In genomic region chr2:28209653-28210052, GRCm38 (mm10) we compare ENCODE assay signal across 22 mouse cellular contexts. TPM values are rescaled to one million over a fixed set of nuclear protein-coding genes. Genes with fewer than 3 reads are reported as not detected.
DNase-seq lines count a peak whose midpoint lies in the region; ATAC-seq and TF ChIP-seq lines count a peak whose summit lies in the region.
"Had no signal": no experiment of that assay in that cellular context is flagged by ENCODE, and none has a peak within 500 bp of the region (broad histone marks: within the 10 kb centered on the region; RNA-seq: fewer than 3 reads in every experiment).

No protein-coding gene starts in this region.

- H3K9ac ChIP-seq in hindbrain, embryonic 13.5 days: peak overlapping the region; percentile 53
- H3K9ac ChIP-seq: embryonic facial prominence, embryonic 12.5 days; forebrain, embryonic 15.5 days; heart, embryonic 12.5 days; limb, embryonic 13.5 days; liver, embryonic 13.5 days; lung, embryonic 14.5 days had no signal

- peak overlapping the region; percentile 96; the same call in 1 of the 2 replicates for H3K4me2 ChIP-seq in hindbrain, embryonic 13.5 days
- H3K4me2 ChIP-seq: embryonic facial prominence, embryonic 12.5 days; forebrain, embryonic 15.5 days; heart, embryonic 12.5 days; limb, embryonic 13.5 days; liver, embryonic 13.5 days; lung, embryonic 14.5 days had no signal

- in situ Hi-C loops in Patski (cut with MboI; ENCODE audit: low pct_unique_long_range_greater_than_20kb): no loop called here

- POLR2A ChIA-PET in Patski (lab: Charles Lee): interaction anchor here (0.7 to 2.1 kb wide), 3 partner anchors 10 to 19 kb away, joined by 3 to 6 read pairs (median 3); no protein-coding TSS in a partner anchor

- H3K27me3 ChIP-seq in Patski: no peaks in the 10 kb centered on the region
- 0 out of 2 replicates have a peak, but pooled peaks cover 3% of the 10 kb centered on the region for H3K27me3 ChIP-seq in hindbrain, embryonic 13.5 days
- H3K27me3 ChIP-seq: forebrain, embryonic 15.5 days had no signal

- H3K4me3 ChIP-seq in layer of hippocampus, adult 2 months: peak overlapping the region; percentile 86
- no peak overlapping the region for H3K4me3 ChIP-seq in hindbrain, embryonic 13.5 days
- H3K4me3 ChIP-seq: embryonic facial prominence, embryonic 12.5 days; erythroblast, embryonic 14.5 days; forebrain, embryonic 15.5 days; heart, embryonic 12.5 days; limb, embryonic 13.5 days; liver, embryonic 13.5 days had no signal

- CTCF ChIA-PET in Patski (lab: Charles Lee): interaction anchor here (1.6 kb wide), 1 partner anchor 209 kb away, joined by 3 read pairs; no protein-coding TSS in a partner anchor

- peak overlapping the region; percentile 97 for H3K27ac ChIP-seq in layer of hippocampus, adult 2 months
- peak overlapping the region; percentile 55; the same call in 1 of the 2 replicates for H3K27ac ChIP-seq in hindbrain, embryonic 13.5 days
- H3K27ac ChIP-seq: embryonic facial prominence, embryonic 12.5 days; forebrain, embryonic 15.5 days; limb, embryonic 13.5 days; liver, embryonic 13.5 days had no signal

- TF ChIP-seq CTCF in layer of hippocampus, adult 2 months (conservative IDR thresholded peaks at IDR 0.05): no peak
- TF ChIP-seq CTCF in Patski (IDR thresholded peaks at IDR 0.05): no peak

- peaks cover 34% of the 10 kb centered on the region for H3K36me3 ChIP-seq in hindbrain, embryonic 13.5 days
- H3K36me3 ChIP-seq: forebrain, embryonic 15.5 days; heart, embryonic 12.5 days; liver, embryonic 13.5 days had no signal

- ATAC-seq in cerebellum, adult (ENCODE audit: insufficient number of reproducible peaks, low FRiP score, low TSS enrichment): no peak
- peak; percentile 6 for ATAC-seq in Patski
- no peak for ATAC-seq in hindbrain, embryonic 13.5 days (ENCODE audit: low FRiP score)
- ATAC-seq: forebrain, embryonic 15.5 days; inflammation-experienced regulatory T-cells, adult 6 months had no signal

- no peaks in the 10 kb centered on the region for H3K9me3 ChIP-seq in hindbrain, embryonic 13.5 days
- H3K9me3 ChIP-seq: embryonic facial prominence, embryonic 12.5 days; forebrain, embryonic 15.5 days; heart, embryonic 12.5 days; limb, embryonic 13.5 days; liver, embryonic 13.5 days had no signal

- peak; percentile 65 for DNase-seq in cerebellum, adult 9-11 months
- no peak for DNase-seq in layer of hippocampus, adult 2 months (ENCODE audit: low spot score in 2 of 2)
- DNase-seq in layer of hippocampus, adult 9-11 months: no peak
- no peak for DNase-seq in Patski (ENCODE audit: low read depth, low spot score)
- DNase-seq in adrenal gland, adult 2 months: no peak
- DNase-seq: heart, postnatal 14 days; kidney, adult 8-10 months; kidney, postnatal 4 days; liver, embryonic 13.5 days; lung, embryonic 14.5 days; lung, postnatal 36 days; right cerebral cortex, postnatal 14 days; spleen, adult 18-20 months; thymus, postnatal 4 days had no signal

- 75% methylated on average over 12 of the region's 12 CpGs for WGBS in hindbrain, embryonic 13.5 days

- peaks cover 86% of the 10 kb centered on the region for H3K4me1 ChIP-seq in hindbrain, embryonic 13.5 days (replicated peaks)

RNA-seq across cellular contexts. Expression of gene Olfm1, which starts 16.9 kb away (rescaled TPM):
- total RNA-seq in layer of hippocampus, adult 2 months (2021): 1,000 to 10,000 TPM; 1,799 to 1,811 TPM
- 141 TPM for polyA plus RNA-seq in Patski (2021)
- 267 and 274 TPM in 2 replicates for polyA plus RNA-seq in hindbrain, embryonic 13.5 days (2015; fragmentation: Nextera tagmentation; extraction: Ambion mirVana)
- total RNA-seq in adrenal gland, adult 2 months (2021): 10 to 100 TPM; 34.9 to 40.4 TPM
- 73.8 and 87.2 TPM in 2 replicates for polyA plus RNA-seq in adrenal gland, adult 2 months (2012; rRNA removed)
